Comparison of ENCODE assay signal across 9 mouse cellular contexts in the genomic region with DNA sequence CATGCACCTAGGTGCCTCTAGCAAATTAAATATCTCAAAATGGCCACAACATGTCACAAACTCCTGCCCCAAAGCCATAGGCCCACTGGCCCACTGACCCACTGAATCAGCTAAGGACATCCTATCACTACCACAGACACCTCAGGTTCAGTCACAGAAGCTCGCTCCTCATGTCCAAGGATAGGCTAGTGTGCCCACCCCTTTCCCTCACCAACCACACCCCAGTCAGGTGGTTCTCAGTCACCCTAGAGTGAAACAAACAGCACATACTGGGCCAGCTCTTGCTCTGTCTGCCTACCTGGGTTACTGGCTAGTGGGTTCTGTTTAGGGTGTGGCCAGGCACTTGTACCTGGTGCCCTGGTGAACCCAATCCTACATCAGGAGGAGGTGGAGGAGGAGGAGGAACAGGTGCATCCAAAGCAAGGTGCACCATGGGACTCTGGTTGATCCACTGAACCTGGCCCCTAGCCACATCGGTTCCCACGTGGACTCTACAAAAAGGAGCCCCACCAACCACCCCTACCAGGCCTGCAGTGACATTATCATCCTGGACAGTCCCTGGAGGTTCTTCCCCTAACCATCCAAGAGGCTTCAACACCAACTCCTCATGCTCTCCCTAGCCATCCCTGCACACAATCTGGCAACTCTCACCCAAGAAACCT. TPM values are rescaled to one million over a fixed set of nuclear protein-coding genes. Genes with fewer than 3 reads are reported as not detected.
DNase-seq lines count a peak whose midpoint lies in the region; ATAC-seq and TF ChIP-seq lines count a peak whose summit lies in the region.
"Had no signal": no experiment of that assay in that cellular context is flagged by ENCODE, and none has a peak within 500 bp of the region (broad histone marks: within the 10 kb centered on the region; RNA-seq: fewer than 3 reads in every experiment).

No protein-coding gene starts in this region.

- 90% methylated on average over 3 of the region's 3 CpGs for WGBS in heart, embryonic 10.5 days
- 96% methylated on average over 3 of the region's 3 CpGs for WGBS in forebrain, embryonic 15.5 days
- 70% methylated on average over 3 of the region's 3 CpGs for WGBS in liver, embryonic 15.5 days (ENCODE audit: insufficient replicate concordance)

- in situ Hi-C loops in ES-E14 (cut with MboI; ENCODE audit: low sequenced_read_pairs in 2 of 2, unreplicated experiment in 2 of 2), result no loop called here

- peak overlapping the region; percentile 90 for H3K27ac ChIP-seq in heart, embryonic 10.5 days
- H3K27ac ChIP-seq in ES-E14 (ENCODE audit: insufficient read depth, low read depth, low read length, poor library complexity, severe bottlenecking), result no peak overlapping the region
- no peak overlapping the region for H3K27ac ChIP-seq in forebrain, embryonic 15.5 days (replicated peaks)
- peak overlapping the region; percentile 95 for H3K27ac ChIP-seq in liver, embryonic 15.5 days (replicated peaks)

- intact Hi-C loops in heart, postnatal 25 days (cut with DNase I), result loop anchor here (5.0 kb wide), 1 partner anchor 41 kb away; no protein-coding TSS in a partner anchor

- DNase-seq in heart, embryonic 10.5 days (ENCODE audit: low spot score), result no peak
- no peak for DNase-seq in heart, postnatal 25 days (ENCODE audit: low spot score)
- DNase-seq in ES-E14 (ENCODE audit: low read depth, low spot score), result no peak
- no peak for DNase-seq in Muller cell, postnatal 12 days (ENCODE audit: inconsistent ontology term)
- DNase-seq in layer of hippocampus, adult 11-12 months (ENCODE audit: low spot score), result no peak

- no peak for ATAC-seq in forebrain, embryonic 15.5 days (replicated peaks)
- no peak for ATAC-seq in liver, embryonic 15.5 days (ENCODE audit: insufficient read depth)
- no peak for ATAC-seq in megakaryocyte-erythroid progenitor cell, adult 5-6 weeks (replicated peaks; ENCODE audit: low FRiP score, low TSS enrichment, poor library complexity, severe bottlenecking)

- no peaks in the 10 kb centered on the region for H3K27me3 ChIP-seq in heart, embryonic 10.5 days (ENCODE audit: insufficient read depth, poor library complexity, severe bottlenecking)
- H3K27me3 ChIP-seq in forebrain, embryonic 15.5 days, result no peaks in the 10 kb centered on the region
- no peaks in the 10 kb centered on the region for H3K27me3 ChIP-seq in liver, embryonic 15.5 days

- peak overlapping the region; percentile 92 for H3K9ac ChIP-seq in ES-E14 (ENCODE audit: insufficient read depth, low read depth, low read length, poor library complexity, severe bottlenecking)
- no peak overlapping the region for H3K9ac ChIP-seq in forebrain, embryonic 15.5 days (replicated peaks)
- H3K9ac ChIP-seq in liver, embryonic 15.5 days, result peak overlapping the region; percentile 96

- peak overlapping the region; percentile 67 for H3K4me2 ChIP-seq in forebrain, embryonic 15.5 days (replicated peaks)
- H3K4me2 ChIP-seq in liver, embryonic 15.5 days, result peak overlapping the region; percentile 92

- H3K4me3 ChIP-seq in heart, embryonic 10.5 days, result peak overlapping the region; percentile 90
- H3K4me3 ChIP-seq in ES-E14 (ENCODE audit: insufficient read depth in 1 of 2, low read depth in 1 of 2, low read length in 2 of 2, poor library complexity in 1 of 2, severe bottlenecking in 1 of 2), result peak overlapping the region; percentile 85 to 88
- 0 out of 2 replicates have a peak overlapping the region, but pooled peaks have one; percentile 65 for H3K4me3 ChIP-seq in forebrain, embryonic 15.5 days
- peak overlapping the region; percentile 88 for H3K4me3 ChIP-seq in liver, embryonic 15.5 days (replicated peaks)

- H3K36me3 ChIP-seq in heart, embryonic 10.5 days, result peaks cover 49% of the 10 kb centered on the region
- peaks cover 49% of the 10 kb centered on the region for H3K36me3 ChIP-seq in ES-E14 (ENCODE audit: control insufficient read depth, insufficient read depth, low read length, poor library complexity, severe bottlenecking)
- H3K36me3 ChIP-seq in forebrain, embryonic 15.5 days, result peaks cover 39% of the 10 kb centered on the region
- H3K36me3 ChIP-seq in liver, embryonic 15.5 days (replicated peaks), result peaks cover 49% of the 10 kb centered on the region

- peaks cover 28% of the 10 kb centered on the region for H3K4me1 ChIP-seq in heart, embryonic 10.5 days
- peaks cover 0 to 16% of the 10 kb centered on the region in 2 experiments; a peak in 2 of 4 replicates for H3K4me1 ChIP-seq in ES-E14 (ENCODE audit: control insufficient read depth in 2 of 2, insufficient read depth in 2 of 2, low read length in 2 of 2, poor library complexity in 1 of 2)
- H3K4me1 ChIP-seq in forebrain, embryonic 15.5 days, result peaks cover 19% of the 10 kb centered on the region
- H3K4me1 ChIP-seq in liver, embryonic 15.5 days (replicated peaks), result peaks cover 80% of the 10 kb centered on the region

- H3K9me3 ChIP-seq in heart, embryonic 10.5 days, result no peaks in the 10 kb centered on the region
- H3K9me3 ChIP-seq in ES-E14 (ENCODE audit: control insufficient read depth, insufficient read depth, low read depth, low read length), result no peaks in the 10 kb centered on the region
- H3K9me3 ChIP-seq in forebrain, embryonic 15.5 days, result no peaks in the 10 kb centered on the region
- H3K9me3 ChIP-seq in liver, embryonic 15.5 days (replicated peaks), result no peaks in the 10 kb centered on the region

TF ChIP-seq in ES-E14, 5 proteins besides CTCF, POLR2A, EP300 and RAD21:
- TF ChIP-seq MAFK (IDR thresholded peaks at IDR 0.05; ENCODE audit: insufficient read depth, low read depth, low read length) (no peak), HCFC1 (IDR thresholded peaks at IDR 0.05; ENCODE audit: borderline replicate concordance, insufficient read depth, low read length) (no peak), ZNF384 (IDR thresholded peaks at IDR 0.05; ENCODE audit: low read depth, low read length) (no peak), CHD2 (IDR thresholded peaks at IDR 0.05; ENCODE audit: low read depth, low read length) (no peak), ZC3H11A (IDR thresholded peaks at IDR 0.05; ENCODE audit: borderline replicate concordance, low read depth, low read length) (no peak)

RNA-seq across cellular contexts. Expression of gene Ctsd, which starts 2.0 kb away (rescaled TPM):
- 293 and 402 TPM in 2 replicates for polyA plus RNA-seq in heart, embryonic 10.5 days (2016; fragmentation: Nextera tagmentation; extraction: Ambion mirVana)
- 100 to 1,000 TPM; 692 to 727 TPM for total RNA-seq in heart, postnatal 25 days (2021)
- 535 and 745 TPM in 2 replicates for total RNA-seq in ES-E14 (2012; rRNA removed)
- polyA plus RNA-seq in forebrain, embryonic 15.5 days (2015; fragmentation: Nextera tagmentation; extraction: Ambion mirVana), result 195 and 218 TPM in 2 replicates
- polyA plus RNA-seq in liver, embryonic 15.5 days (2015; fragmentation: Nextera tagmentation; extraction: Ambion mirVana), result 377 and 446 TPM in 2 replicates
- total RNA-seq in megakaryocyte-erythroid progenitor cell, adult 5-6 weeks (2014; fragmentation: Nextera tagmentation), result 129 and 174 TPM in 2 replicates
- total RNA-seq in megakaryocyte-erythroid progenitor cell, adult 5-6 weeks (2017), result 136 and 174 TPM in 2 replicates

RNA-seq across cellular contexts. Expression of gene Gm49369, which starts 3.4 kb away (rescaled TPM):
- 0.55 and 0.92 TPM in 2 replicates for polyA plus RNA-seq in heart, embryonic 10.5 days (2016; fragmentation: Nextera tagmentation; extraction: Ambion mirVana)
- 1 to 10 TPM; 3.0 to 4.1 TPM for total RNA-seq in heart, postnatal 25 days (2021)
- 6.6 and 17.8 TPM in 2 replicates for total RNA-seq in ES-E14 (2012; rRNA removed)
- polyA plus RNA-seq in forebrain, embryonic 15.5 days (2015; fragmentation: Nextera tagmentation; extraction: Ambion mirVana), result 1.0 and 3.0 TPM in 2 replicates
- 0.54 and 0.78 TPM in 2 replicates for polyA plus RNA-seq in liver, embryonic 15.5 days (2015; fragmentation: Nextera tagmentation; extraction: Ambion mirVana)
- total RNA-seq in megakaryocyte-erythroid progenitor cell, adult 5-6 weeks (2014; fragmentation: Nextera tagmentation), result not detected in 2 replicates
- total RNA-seq in megakaryocyte-erythroid progenitor cell, adult 5-6 weeks (2017), result 32.8 TPM in 1 of 2 replicates, not detected in the other

RNA-seq across cellular contexts. Expression of gene Ifitm10, which starts 12.3 kb away (rescaled TPM):
- 7.7 and 12.5 TPM in 2 replicates for polyA plus RNA-seq in heart, embryonic 10.5 days (2016; fragmentation: Nextera tagmentation; extraction: Ambion mirVana)
- 1 to 10 TPM; 1.8 to 2.0 TPM for total RNA-seq in heart, postnatal 25 days (2021)
- 0.53 and 0.71 TPM in 2 replicates for total RNA-seq in ES-E14 (2012; rRNA removed)
- polyA plus RNA-seq in forebrain, embryonic 15.5 days (2015; fragmentation: Nextera tagmentation; extraction: Ambion mirVana), result 2.4 and 3.1 TPM in 2 replicates
- 1.9 and 2.1 TPM in 2 replicates for polyA plus RNA-seq in liver, embryonic 15.5 days (2015; fragmentation: Nextera tagmentation; extraction: Ambion mirVana)
- total RNA-seq in megakaryocyte-erythroid progenitor cell, adult 5-6 weeks (2014; fragmentation: Nextera tagmentation), result 2.3 TPM in 1 of 2 replicates, not detected in the other
- total RNA-seq in megakaryocyte-erythroid progenitor cell, adult 5-6 weeks (2017), result not detected in 2 replicates

RNA-seq across cellular contexts. Expression of gene Syt8, which starts 48.8 kb away (rescaled TPM):
- 0.38 and 1.3 TPM in 2 replicates for polyA plus RNA-seq in heart, embryonic 10.5 days (2016; fragmentation: Nextera tagmentation; extraction: Ambion mirVana)
- total RNA-seq in heart, postnatal 25 days (2021), result not detected
- 0.42 and 0.94 TPM in 2 replicates for total RNA-seq in ES-E14 (2012; rRNA removed)
- not detected in 2 replicates for polyA plus RNA-seq in forebrain, embryonic 15.5 days (2015; fragmentation: Nextera tagmentation; extraction: Ambion mirVana)
- polyA plus RNA-seq in liver, embryonic 15.5 days (2015; fragmentation: Nextera tagmentation; extraction: Ambion mirVana), result 0.13 TPM in 1 of 2 replicates, not detected in the other
- total RNA-seq in megakaryocyte-erythroid progenitor cell, adult 5-6 weeks (2014; fragmentation: Nextera tagmentation), result 2.0 TPM in 1 of 2 replicates, not detected in the other
- not detected in 2 replicates for total RNA-seq in megakaryocyte-erythroid progenitor cell, adult 5-6 weeks (2017)
- total RNA-seq: gastrocnemius, adult 8-10 months had no signal

RNA-seq across cellular contexts. Expression of gene Tnni2, which starts 55.7 kb away (rescaled TPM):
- polyA plus RNA-seq in heart, embryonic 10.5 days (2016; fragmentation: Nextera tagmentation; extraction: Ambion mirVana), result 51.9 and 56.4 TPM in 2 replicates
- 1 to 10 TPM; 4.4 to 7.1 TPM for total RNA-seq in heart, postnatal 25 days (2021)
- total RNA-seq in ES-E14 (2012; rRNA removed), result 1.6 and 3.7 TPM in 2 replicates
- 0.73 and 0.93 TPM in 2 replicates for polyA plus RNA-seq in forebrain, embryonic 15.5 days (2015; fragmentation: Nextera tagmentation; extraction: Ambion mirVana)
- polyA plus RNA-seq in liver, embryonic 15.5 days (2015; fragmentation: Nextera tagmentation; extraction: Ambion mirVana), result 17.6 and 29.3 TPM in 2 replicates
- not detected in 2 replicates for total RNA-seq in megakaryocyte-erythroid progenitor cell, adult 5-6 weeks (2014; fragmentation: Nextera tagmentation)
- total RNA-seq in megakaryocyte-erythroid progenitor cell, adult 5-6 weeks (2017), result 0.99 and 18.9 TPM in 2 replicates

Comparison
In these comparisons a context has a peak if more than half of its experiments do, and no peak if none do; other contexts are left out.
1. H3K27ac ChIP-seq: peak in heart, embryonic 10.5 days (single experiment) and liver, embryonic 15.5 days (single experiment); none in ES-E14 (single experiment) and forebrain, embryonic 15.5 days (single experiment).
2. Peak in every context shown above with its lines, with median percentiles within 50 percentile points of each other: H3K4me3 ChIP-seq.